Mouse (Mus musculus) heart, embryonic 14.5 days (tissue): ENCODE data around the gene Flad1. TPM values are rescaled to one million over a fixed set of nuclear protein-coding genes. Genes with fewer than 3 reads are reported as not detected.
A peak's percentile ranks its signal among the peaks of the same experiment; 100 is the strongest.

Source experiments
- ATAC-seq: fragments of 200-750 bp; cut with Nextera tagmentation; 2 replicates; pipeline ENCODE4 v1.8.0; 2017; ENCODE audit warnings: low read depth, moderate TSS enrichment; ENCODE audit not compliant: insufficient number of reproducible peaks, insufficient read depth, low FRiP score
- H3K27ac ChIP-seq, 2 experiments: fragments of 200-500 bp in 1 of 2; fragments of 300-500 bp in 1 of 2; sonication (generic) in 1 of 2; replicated peaks in 1 of 2; 2 replicates each; pipeline ENCODE4 v1.5.1; 2012 to 2014; ENCODE audit warnings: low read depth in 2 of 2, low read length in 2 of 2, control low read depth in 1 of 2, mild to moderate bottlenecking in 1 of 2, mixed read lengths in 1 of 2; ENCODE audit not compliant: control insufficient read depth in 1 of 2, insufficient read depth in 1 of 2
- H3K27me3 ChIP-seq: fragments of 300-500 bp; sonication (generic); 2 replicates; pipeline ENCODE4 v1.6.1; 2014; ENCODE audit warnings: mild to moderate bottlenecking, low read length, control low read depth; ENCODE audit not compliant: control insufficient read depth, insufficient read depth
- H3K36me3 ChIP-seq: fragments of 300-500 bp; sonication (generic); 2 replicates; pipeline ENCODE4 v1.6.1; 2014; ENCODE audit warnings: mild to moderate bottlenecking, control low read depth, low read length, mixed read lengths; ENCODE audit not compliant: control insufficient read depth, insufficient read depth
- H3K4me1 ChIP-seq, 2 experiments: fragments of 200-500 bp in 1 of 2; fragments of 300-500 bp in 1 of 2; sonication (generic) in 1 of 2; 2 replicates each; pipeline ENCODE4 v1.6.1; 2012 to 2014; ENCODE audit warnings: low read length in 2 of 2, control low read depth in 1 of 2, mixed read lengths in 1 of 2; ENCODE audit not compliant: control insufficient read depth in 2 of 2, insufficient read depth in 2 of 2
- H3K4me2 ChIP-seq: fragments of 300-500 bp; sonication (generic); 2 replicates; pipeline ENCODE4 v1.6.1; 2014; ENCODE audit warnings: mild to moderate bottlenecking, low read length
- H3K4me3 ChIP-seq, 2 experiments: fragments of 200-500 bp in 1 of 2; fragments of 300-500 bp in 1 of 2; sonication (generic) in 1 of 2; 2 replicates each; pipeline ENCODE4 v1.5.1; 2012 to 2014; ENCODE audit warnings: low read length in 2 of 2, mild to moderate bottlenecking in 2 of 2, control low read depth in 1 of 2, low read depth in 1 of 2, moderate library complexity in 1 of 2; ENCODE audit not compliant: control insufficient read depth in 1 of 2, insufficient read depth in 1 of 2
- H3K9ac ChIP-seq: fragments of 300-500 bp; sonication (generic); 2 replicates; pipeline ENCODE4 v1.6.1; 2014; ENCODE audit warnings: mild to moderate bottlenecking, low read length
- H3K9me3 ChIP-seq: fragments of 300-500 bp; sonication (generic); 2 replicates; pipeline ENCODE4 v1.6.1; 2016; ENCODE audit warnings: low read length, control low read depth; ENCODE audit not compliant: control insufficient read depth
- WGBS: fragments of 180-500 bp; shearing (Covaris S2); extraction: QIAGEN DNeasy Blood & Tissue Kit; methylation state at CpG from one replicate; pipeline ENCODE4 v1.1.7; 2014; 5-methylcytosine and 5-hydroxymethylcytosine counted together
- polyA plus RNA-seq: library from polyadenylated mRNA; unstranded; fragments of >200 nt; fragmentation: Nextera tagmentation; extraction: Ambion mirVana; gene quantifications from 2 replicates; pipeline ENCODE4 v1.2.1, GENCODE M21; 2014

Gene Flad1
- polyA plus RNA-seq, 1 experiment from 2014 or later = 35.2 TPM

GRCm38 (mm10) chr3:89422556-89423205, 11.0 kb upstream of the Flad1 start:
- H3K4me2 ChIP-seq = peak overlapping the region; percentile 87
- H3K27me3 ChIP-seq = no peaks in the 10 kb centered on the region
- H3K4me3 ChIP-seq = peak overlapping the region; percentile 12 to 75; a peak in 3 of 4 replicates
- peak overlapping the region; percentile 77 for H3K9ac ChIP-seq
- H3K9me3 ChIP-seq = no peaks in the 10 kb centered on the region
- H3K4me1 ChIP-seq = peaks cover 14 to 29% of the 10 kb centered on the region in 2 experiments
- H3K36me3 ChIP-seq = peaks cover 44% of the 10 kb centered on the region
- no peak for ATAC-seq
- peak overlapping the region in 1 of 2 experiments; percentile 99; a peak in 2 of 4 replicates for H3K27ac ChIP-seq
- 64% methylated on average over 6 of the region's 6 CpGs for WGBS

GRCm38 (mm10) chr3:89421810-89422473, 10.3 kb upstream of the Flad1 start:
- no peak for ATAC-seq
- peak overlapping the region; percentile 56 to 75 for H3K4me3 ChIP-seq
- 6% methylated on average over 22 of the region's 22 CpGs for WGBS

GRCm38 (mm10) chr3:89421002-89421774, 9.5 kb upstream of the Flad1 start:
- ATAC-seq = peak; percentile 78
- peaks cover 14 to 41% of the 10 kb centered on the region in 2 experiments for H3K4me1 ChIP-seq
- H3K36me3 ChIP-seq = peaks cover 36% of the 10 kb centered on the region
- no peaks in the 10 kb centered on the region for H3K9me3 ChIP-seq
- WGBS = 2% methylated on average over 11 of the region's 11 CpGs
- H3K27ac ChIP-seq = peak overlapping the region; percentile 82 to 99
- H3K4me3 ChIP-seq = peak overlapping the region; percentile 56 to 75
- H3K9ac ChIP-seq = peak overlapping the region; percentile 77
- no peaks in the 10 kb centered on the region for H3K27me3 ChIP-seq
- H3K4me2 ChIP-seq = peak overlapping the region; percentile 87

More at GRCm38 (mm10) chr3:89421810-89422473, 10.3 kb upstream of the Flad1 start:
- no peaks in the 10 kb centered on the region for H3K9me3 ChIP-seq
- H3K27ac ChIP-seq = peak overlapping the region; percentile 64 to 99
- H3K4me2 ChIP-seq = peak overlapping the region; percentile 87
- H3K9ac ChIP-seq = peak overlapping the region; percentile 77
- H3K36me3 ChIP-seq = peaks cover 37% of the 10 kb centered on the region
- no peaks in the 10 kb centered on the region for H3K27me3 ChIP-seq
- peaks cover 14 to 35% of the 10 kb centered on the region in 2 experiments for H3K4me1 ChIP-seq

GRCm38 (mm10) chr3:89420421-89420820, 8.8 kb upstream of the Flad1 start:
- Histone ChIP-seq H3K27me3 (no peaks in the 10 kb centered on the region), H3K9ac (peak overlapping the region; percentile 44), H3K36me3 (peaks cover 36% of the 10 kb centered on the region), H3K27ac (peak overlapping the region; percentile 82 to 99), H3K4me3 (peak overlapping the region in 1 of 2 experiments; percentile 75; a peak in 2 of 4 replicates), H3K4me2 (peak overlapping the region; percentile 87), H3K9me3 (no peaks in the 10 kb centered on the region), H3K4me1 (peaks cover 14 to 41% of the 10 kb centered on the region in 2 experiments)
- 40% methylated on average over 2 of the region's 2 CpGs for whole genome bisulfite sequencing
- ATAC-seq = no peak

- H3K4me2 ChIP-seq = peak overlapping the region; percentile 87
- H3K36me3 ChIP-seq = peaks cover 36% of the 10 kb centered on the region
- peak overlapping the region; percentile 84 for H3K9ac ChIP-seq
- peaks cover 14 to 41% of the 10 kb centered on the region in 2 experiments for H3K4me1 ChIP-seq
- no peaks in the 10 kb centered on the region for H3K9me3 ChIP-seq
- peak overlapping the region; percentile 59 to 75 for H3K4me3 ChIP-seq
- ATAC-seq = no peak
- H3K27me3 ChIP-seq = no peaks in the 10 kb centered on the region
- peak overlapping the region; percentile 91 to 99 for H3K27ac ChIP-seq
- WGBS = 8% methylated on average over 3 of the region's 3 CpGs
Observed at GRCm38 (mm10) chr3:89419981-89420380, 8.3 kb upstream of the Flad1 start.

- peaks cover 14 to 41% of the 10 kb centered on the region in 2 experiments for H3K4me1 ChIP-seq
- WGBS = 0% methylated on average over 9 of the region's 9 CpGs
Observed at GRCm38 (mm10) chr3:89419571-89419970, 7.9 kb upstream of the Flad1 start.

GRCm38 (mm10) chr3:89418861-89419250, 7.2 kb upstream of the Flad1 start:
- 0% methylated on average over 16 of the region's 16 CpGs for WGBS
- Histone ChIP-seq H3K27ac (peak overlapping the region; percentile 91 to 99), H3K4me1 (peaks cover 14 to 41% of the 10 kb centered on the region in 2 experiments), H3K36me3 (peaks cover 36% of the 10 kb centered on the region), H3K27me3 (no peaks in the 10 kb centered on the region), H3K9ac (peak overlapping the region; percentile 84), H3K9me3 (no peaks in the 10 kb centered on the region), H3K4me3 (peak overlapping the region; percentile 59 to 75), H3K4me2 (peak overlapping the region; percentile 87)
- ATAC-seq = no peak

More at GRCm38 (mm10) chr3:89419571-89419970, 7.9 kb upstream of the Flad1 start:
- H3K36me3 ChIP-seq = peaks cover 36% of the 10 kb centered on the region
- H3K4me2 ChIP-seq = peak overlapping the region; percentile 87
- H3K4me3 ChIP-seq = peak overlapping the region; percentile 59 to 75
- H3K27me3 ChIP-seq = no peaks in the 10 kb centered on the region
- ATAC-seq = no peak
- peak overlapping the region; percentile 91 to 99 for H3K27ac ChIP-seq
- no peaks in the 10 kb centered on the region for H3K9me3 ChIP-seq
- H3K9ac ChIP-seq = peak overlapping the region; percentile 84
